Mouse (Mus musculus) heart, embryonic 13.5 days (tissue): ENCODE results near the gene Upp2. TPM values are rescaled to one million over a fixed set of nuclear protein-coding genes. Genes with fewer than 3 reads are reported as not detected.

Experiments used
- polyA plus RNA-seq: library from polyadenylated mRNA; unstranded; fragments of >200 nt; fragmentation: Nextera tagmentation; extraction: Ambion mirVana; gene quantifications from 2 replicates; pipeline ENCODE4 v1.2.1, GENCODE M21; 2015

Upp2 gene
- polyA plus RNA-seq, 1 experiment from 2014 or later, result 6.4 TPM

Other genes with a start within 250 kb of the Upp2 start
- 2.1 and 2.4 TPM in 2 replicates for gene Acvr1c, start 209.4 kb upstream of the Upp2 start, polyA plus RNA-seq
- gene Gm17409, start 97.2 kb upstream of the Upp2 start, polyA plus RNA-seq, result 0.15 TPM in 1 of 2 replicates, not detected in the other
- 9.2 and 9.8 TPM in 2 replicates for gene Acvr1, start 141 bp upstream of the Upp2 start, polyA plus RNA-seq